Mouse (Mus musculus) forebrain, embryonic 14.5 days (tissue): ENCODE results near the gene C7. TPM values are rescaled to one million over a fixed set of nuclear protein-coding genes. Genes with fewer than 3 reads are reported as not detected.
A peak's percentile ranks its signal among the peaks of the same experiment; 100 is the strongest.
"Not testable (repeated sequence)": the region's sequence is repeated elsewhere in the genome, so short reads cannot be mapped to it uniquely, and the experiment has no call there.

Source experiments
- ATAC-seq: fragments of 200-750 bp; cut with Nextera tagmentation; 2 replicates; pipeline ENCODE4 v1.8.0; 2017; ENCODE audit warnings: mild to moderate bottlenecking, moderate library complexity
- DNase-seq: peaks from one replicate; pipeline ENCODE4 v3.0.0-alpha.2; 2015; ENCODE audit warnings: low spot score
- H3K27ac ChIP-seq: fragments of 300-500 bp; sonication (generic); 2 replicates; pipeline ENCODE4 v1.5.1; 2014; ENCODE audit warnings: low read depth, mild to moderate bottlenecking, control low read depth, low read length, moderate library complexity
- H3K27me3 ChIP-seq: fragments of 300-500 bp; sonication (generic); replicated peaks from 2 replicates; pipeline ENCODE4 v1.6.1; 2014; ENCODE audit warnings: low read length, control low read depth, mixed read lengths; ENCODE audit not compliant: control insufficient read depth, insufficient read depth
- H3K36me3 ChIP-seq: fragments of 300-500 bp; sonication (generic); 2 replicates; pipeline ENCODE4 v1.6.1; 2014; ENCODE audit warnings: low read length, control low read depth; ENCODE audit not compliant: control insufficient read depth, insufficient read depth
- H3K4me1 ChIP-seq: fragments of 300-500 bp; sonication (generic); 2 replicates; pipeline ENCODE4 v1.6.1; 2014; ENCODE audit warnings: antibody characterized with exemption, low read length, control low read depth; ENCODE audit not compliant: control insufficient read depth, insufficient read depth
- H3K4me2 ChIP-seq: fragments of 300-500 bp; sonication (generic); 2 replicates; pipeline ENCODE4 v1.6.1; 2014; ENCODE audit warnings: mild to moderate bottlenecking, control low read depth, low read length
- H3K4me3 ChIP-seq: fragments of 300-500 bp; sonication (generic); 2 replicates; pipeline ENCODE4 v1.5.1; 2014; ENCODE audit warnings: low read depth, low read length, control low read depth
- H3K9ac ChIP-seq: fragments of 300-500 bp; sonication (generic); 2 replicates; pipeline ENCODE4 v1.6.1; 2014; ENCODE audit warnings: mild to moderate bottlenecking, low read length, control low read depth, moderate library complexity
- H3K9me3 ChIP-seq: fragments of 300-500 bp; sonication (generic); replicated peaks from 2 replicates; pipeline ENCODE4 v1.6.1; 2016; ENCODE audit warnings: low read length, control low read depth, mixed read lengths; ENCODE audit not compliant: control insufficient read depth
- WGBS: fragments of 180-500 bp; shearing (Covaris S2); extraction: QIAGEN DNeasy Blood & Tissue Kit; methylation state at CpG from one replicate; pipeline ENCODE4 v1.1.7; 2014; 5-methylcytosine and 5-hydroxymethylcytosine counted together
- polyA plus RNA-seq: library from polyadenylated mRNA; unstranded; fragments of >200 nt; fragmentation: Nextera tagmentation; extraction: Ambion mirVana; gene quantifications from 2 replicates; pipeline ENCODE4 v1.2.1, GENCODE M21; 2014

C7 gene
- polyA plus RNA-seq, 1 experiment from 2014 or later = 0.10 TPM

- not testable (repeated sequence) for H3K4me2 ChIP-seq, H3K9me3 ChIP-seq, H3K36me3 ChIP-seq, H3K4me3 ChIP-seq, H3K27me3 ChIP-seq, H3K4me1 ChIP-seq, H3K9ac ChIP-seq, DNase-seq, ATAC-seq, H3K27ac ChIP-seq
- 90% methylated on average over 14 of the region's 14 CpGs for WGBS
These were observed 39.9 kb downstream of the C7 start for GRCm38 (mm10) chr15:5023479-5024265.

- Histone ChIP-seq H3K9ac (no peak overlapping the region), H3K9me3 (no peaks in the 10 kb centered on the region), H3K4me1 (no peaks in the 10 kb centered on the region), H3K4me2 (no peak overlapping the region), H3K36me3 (no peaks in the 10 kb centered on the region), H3K27me3 (no peaks in the 10 kb centered on the region), H3K27ac (no peak overlapping the region), H3K4me3 (no peak overlapping the region)
- DNase-seq (no peak), ATAC-seq (no peak)
- WGBS = 87% methylated on average over 11 of the region's 11 CpGs
These were observed 53.9 kb downstream of the C7 start for GRCm38 (mm10) chr15:5009644-5010107.

DNA sequence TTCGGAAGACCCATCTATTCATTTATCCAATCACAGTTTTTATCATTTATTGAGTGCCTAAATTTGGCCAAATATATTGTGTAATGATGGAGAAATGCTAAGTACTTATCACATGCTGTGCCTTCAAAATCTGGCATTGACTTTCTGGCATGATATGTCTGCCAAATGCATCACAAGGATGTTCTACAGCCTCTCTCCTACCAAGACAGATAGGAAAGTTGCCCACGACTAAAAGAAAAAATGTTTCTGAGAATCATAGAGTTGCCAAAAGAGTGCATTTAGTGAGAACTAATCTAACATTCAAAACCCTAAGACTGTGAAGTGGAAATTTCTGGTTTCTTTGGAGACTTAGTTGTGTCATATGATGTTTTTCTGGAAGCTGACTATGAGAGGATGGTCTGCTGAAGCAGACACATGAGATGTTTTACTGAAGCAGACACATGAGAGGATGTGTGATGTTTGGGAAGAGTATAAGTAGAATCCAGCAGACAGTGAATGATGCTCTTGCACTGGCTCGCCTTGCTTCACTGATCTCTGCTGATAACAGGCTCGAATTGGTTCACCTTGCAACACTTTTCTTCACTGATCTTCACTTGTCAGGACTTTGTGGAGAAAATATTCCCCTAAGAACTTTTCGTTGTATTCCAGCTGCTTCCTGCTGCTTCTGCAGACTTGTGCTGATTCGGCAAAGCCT is 59.9 kb downstream of the C7 start:
- DNase-seq = peak; percentile 23
- 78% methylated on average over 6 of the region's 6 CpGs for WGBS

DNA sequence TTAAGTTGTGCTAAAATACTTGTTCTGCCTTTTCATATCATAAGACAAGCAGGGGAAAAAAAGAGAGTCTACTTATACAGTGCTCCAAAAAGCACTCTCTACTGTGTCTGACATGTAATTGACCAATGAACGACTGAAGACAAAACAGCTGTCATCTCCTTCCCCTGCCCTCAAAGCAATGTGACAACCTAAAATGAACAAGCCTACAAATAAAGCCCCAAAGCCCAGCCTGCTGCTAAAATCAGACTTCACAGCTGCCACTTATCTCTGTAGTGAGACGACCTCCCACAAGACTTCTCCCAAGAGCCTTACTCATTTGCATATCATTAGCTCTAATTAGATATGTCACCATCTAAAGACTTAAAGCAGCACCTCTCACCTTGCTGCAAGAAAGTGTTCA is 60.6 kb downstream of the C7 start:
- 6% methylated on average over 2 of the region's 2 CpGs for WGBS
- H3K27ac ChIP-seq = no peak overlapping the region
- no peak overlapping the region for H3K4me2 ChIP-seq
- ATAC-seq = peak; percentile 89
- H3K9me3 ChIP-seq = no peaks in the 10 kb centered on the region
- H3K4me3 ChIP-seq = no peak overlapping the region
- H3K36me3 ChIP-seq = no peaks in the 10 kb centered on the region
- 0 out of 2 replicates have a peak, but pooled peaks cover 4% of the 10 kb centered on the region for H3K4me1 ChIP-seq
- peak; percentile 62 for DNase-seq
- H3K9ac ChIP-seq = no peak overlapping the region
- H3K27me3 ChIP-seq = no peaks in the 10 kb centered on the region

More for the DNA sequence above, 59.9 kb downstream of the C7 start:
- Histone ChIP-seq H3K27me3 (no peaks in the 10 kb centered on the region), H3K36me3 (no peaks in the 10 kb centered on the region), H3K4me3 (no peak overlapping the region), H3K9me3 (no peaks in the 10 kb centered on the region), H3K27ac (no peak overlapping the region), H3K4me2 (no peak overlapping the region), H3K9ac (no peak overlapping the region), H3K4me1 (0 out of 2 replicates have a peak, but pooled peaks cover 4% of the 10 kb centered on the region)
- ATAC-seq = peak; percentile 24; the same call in 1 of the 2 replicates

GRCm38 (mm10) chr15:4973355-4973754 is 90.2 kb downstream of the C7 start:
- H3K27ac ChIP-seq = no peak overlapping the region
- H3K9me3 ChIP-seq = no peaks in the 10 kb centered on the region
- no peak overlapping the region for H3K9ac ChIP-seq
- H3K36me3 ChIP-seq = no peaks in the 10 kb centered on the region
- no peak overlapping the region for H3K4me2 ChIP-seq
- ATAC-seq (no peak), DNase-seq (peak; percentile 5)
- WGBS = 88% methylated on average over 1 of the region's 1 CpGs
- H3K4me1 ChIP-seq = no peaks in the 10 kb centered on the region
- H3K27me3 ChIP-seq = no peaks in the 10 kb centered on the region
- no peak overlapping the region for H3K4me3 ChIP-seq

Other genes starting within 250 kb of the C7 start
- not detected in 2 replicates for gene Mroh2b, start 165.0 kb downstream of the C7 start, polyA plus RNA-seq
- gene Card6, start 44.8 kb upstream of the C7 start, polyA plus RNA-seq = 0.72 and 0.85 TPM in 2 replicates
- gene Rpl37, start 52.9 kb upstream of the C7 start, polyA plus RNA-seq = 391 and 567 TPM in 2 replicates
- 15.7 and 17.0 TPM in 2 replicates for gene Prkaa1, start 80.1 kb upstream of the C7 start, polyA plus RNA-seq
- gene Ttc33, start 121.8 kb upstream of the C7 start, polyA plus RNA-seq = 65.6 and 75.5 TPM in 2 replicates
- 0.42 and 0.51 TPM in 2 replicates for gene Ptger4, start 180.4 kb upstream of the C7 start, polyA plus RNA-seq